Mouse (Mus musculus) liver, adult 2 months (tissue): ENCODE data around the gene Ets1. TPM values are rescaled to one million over a fixed set of nuclear protein-coding genes. Genes with fewer than 3 reads are reported as not detected.

Experiments
- DNase-seq: peaks from one replicate; pipeline ENCODE4 v3.0.0-alpha.2; 2011; ENCODE audit warnings: low read depth, low spot score; ENCODE audit errors: extremely low read depth
- H3K27ac ChIP-seq: fragments of 200-500 bp; replicated peaks from 2 replicates; pipeline ENCODE4 v1.5.1; 2012; ENCODE audit warnings: low read depth, mild to moderate bottlenecking, control low read depth, inconsistent platforms, low read length; ENCODE audit not compliant: insufficient read depth
- H3K27me3 ChIP-seq: fragments of 200-500 bp; 2 replicates; pipeline ENCODE4 v1.6.1; 2012; ENCODE audit warnings: mild to moderate bottlenecking, moderate library complexity, low read length, inconsistent platforms; ENCODE audit not compliant: control insufficient read depth, insufficient read depth
- H3K36me3 ChIP-seq: fragments of 200-500 bp; 2 replicates; pipeline ENCODE4 v1.6.1; 2012; ENCODE audit warnings: low read length, inconsistent platforms; ENCODE audit not compliant: control insufficient read depth, insufficient read depth
- H3K4me1 ChIP-seq: fragments of 200-500 bp; 2 replicates; pipeline ENCODE4 v1.6.1; 2011; ENCODE audit warnings: low read length; ENCODE audit not compliant: control insufficient read depth, insufficient read depth
- H3K4me3 ChIP-seq: fragments of 200-500 bp; 2 replicates; pipeline ENCODE4 v1.5.1; 2011; ENCODE audit warnings: low read depth, mild to moderate bottlenecking, control low read depth, low read length, moderate library complexity; ENCODE audit not compliant: insufficient read depth
- H3K79me2 ChIP-seq: fragments of 200-500 bp; 2 replicates; pipeline ENCODE4 v1.6.1; 2012; ENCODE audit warnings: inconsistent platforms, mild to moderate bottlenecking, low read length, moderate library complexity; ENCODE audit not compliant: control insufficient read depth, insufficient read depth
- H3K9ac ChIP-seq: fragments of 200-500 bp; 2 replicates; pipeline ENCODE4 v1.6.1; 2012; ENCODE audit warnings: low read depth, mild to moderate bottlenecking, control low read depth, inconsistent platforms, low read length
- CTCF ChIP-seq: fragments of 200-500 bp; IDR thresholded peaks from 2 replicates; pipeline ENCODE4 v1.5.1; 2011; ENCODE audit warnings: low read depth, low read length, control low read depth
- POLR2A ChIP-seq: fragments of 200-500 bp; IDR thresholded peaks from 2 replicates; pipeline ENCODE4 v1.6.1; 2011; ENCODE audit warnings: low read length, control low read depth; ENCODE audit not compliant: insufficient read depth; ENCODE audit errors: extremely low read depth
- WGBS: fragments of 180-500 bp; shearing (Covaris S2); methylation state at CpG from one replicate; pipeline ENCODE4 v1.1.7; 2018; 5-methylcytosine and 5-hydroxymethylcytosine counted together
- polyA plus RNA-seq: library from polyadenylated mRNA; depleted of rRNA; stranded (reverse); fragments of >200 nt; gene quantifications from 2 replicates; pipeline ENCODE4 v1.2.3, GENCODE M21; 2012
- total RNA-seq: library from RNA; depleted of rRNA; stranded (reverse); fragments of >200 nt; gene quantifications from 2 replicates; pipeline ENCODE4 v1.2.3, GENCODE M21; 2014

Gene Ets1
- total and polyA plus RNA-seq, 2 experiments, result 7.6 to 18.8 TPM

GRCm38 (mm10) chr9:32736051-32736450 lies 100.0 kb downstream of the Ets1 start:
- H3K27ac ChIP-seq, result no peak overlapping the region
- peaks cover 11% of the 10 kb centered on the region for H3K4me1 ChIP-seq
- H3K4me3 ChIP-seq, result no peak overlapping the region
- no peak for TF ChIP-seq POLR2A
- TF ChIP-seq CTCF, result no peak
- WGBS, result 82% methylated on average over 9 of the region's 9 CpGs
- no peak for DNase-seq
- no peaks in the 10 kb centered on the region for H3K27me3 ChIP-seq
- H3K9ac ChIP-seq, result no peak overlapping the region
- peaks cover 16% of the 10 kb centered on the region; the same call in 1 of the 2 replicates for H3K36me3 ChIP-seq
- no peaks in the 10 kb centered on the region; the same call in 1 of the 2 replicates for H3K79me2 ChIP-seq

GRCm38 (mm10) chr9:32739988-32740387 lies 104.0 kb downstream of the Ets1 start:
- 91% methylated on average over 4 of the region's 4 CpGs for WGBS
- peaks cover 7% of the 10 kb centered on the region; the same call in 1 of the 2 replicates for H3K36me3 ChIP-seq

GRCm38 (mm10) chr9:32740751-32741387 lies 104.8 kb downstream of the Ets1 start:
- Histone ChIP-seq H3K36me3 (peaks cover 7% of the 10 kb centered on the region; the same call in 1 of the 2 replicates), H3K4me3 (no peak overlapping the region), H3K79me2 (no peaks in the 10 kb centered on the region; the same call in 1 of the 2 replicates), H3K27ac (no peak overlapping the region), H3K4me1 (peaks cover 5% of the 10 kb centered on the region), H3K27me3 (no peaks in the 10 kb centered on the region), H3K9ac (no peak overlapping the region)
- TF ChIP-seq POLR2A, result no peak
- TF ChIP-seq CTCF, result no peak
- no peak for DNase-seq
- WGBS, result 75% methylated on average over 12 of the region's 12 CpGs

More at GRCm38 (mm10) chr9:32739988-32740387, 104.0 kb downstream of the Ets1 start:
- H3K9ac ChIP-seq, result no peak overlapping the region
- H3K27me3 ChIP-seq, result no peaks in the 10 kb centered on the region
- no peak overlapping the region for H3K27ac ChIP-seq
- no peak for DNase-seq
- TF ChIP-seq CTCF (no peak), POLR2A (no peak)
- peaks cover 5% of the 10 kb centered on the region for H3K4me1 ChIP-seq
- no peak overlapping the region for H3K4me3 ChIP-seq
- H3K79me2 ChIP-seq, result no peaks in the 10 kb centered on the region; the same call in 1 of the 2 replicates

GRCm38 (mm10) chr9:32741681-32742080 lies 105.7 kb downstream of the Ets1 start:
- H3K9ac ChIP-seq, result no peak overlapping the region
- no peaks in the 10 kb centered on the region for H3K27me3 ChIP-seq
- no peak for DNase-seq
- H3K36me3 ChIP-seq, result peaks cover 7% of the 10 kb centered on the region; the same call in 1 of the 2 replicates
- H3K79me2 ChIP-seq, result peaks cover 4% of the 10 kb centered on the region; the same call in 1 of the 2 replicates
- no peak overlapping the region for H3K4me3 ChIP-seq
- no peak overlapping the region for H3K27ac ChIP-seq
- H3K4me1 ChIP-seq, result peaks cover 5% of the 10 kb centered on the region
- 24% methylated on average over 2 of the region's 2 CpGs for WGBS
- TF ChIP-seq POLR2A (no peak), CTCF (no peak)

- Histone ChIP-seq H3K4me1 (peaks cover 5% of the 10 kb centered on the region), H3K27me3 (no peaks in the 10 kb centered on the region), H3K9ac (no peak overlapping the region), H3K79me2 (peaks cover 4% of the 10 kb centered on the region; the same call in 1 of the 2 replicates), H3K36me3 (peaks cover 2% of the 10 kb centered on the region; the same call in 1 of the 2 replicates), H3K27ac (no peak overlapping the region), H3K4me3 (no peak overlapping the region)
- no peak for DNase-seq
- WGBS, result 61% methylated on average over 8 of the region's 8 CpGs
- no peak for TF ChIP-seq CTCF
- no peak for TF ChIP-seq POLR2A
These were observed 107.1 kb downstream of the Ets1 start for GRCm38 (mm10) chr9:32743157-32743556.
